Mouse (Mus musculus) mature B cell (primary cell): ENCODE data around the gene Foxb1.

Experiments
- in situ Hi-C: fragments of 300-500 bp; cut with MboI; formaldehyde crosslinking; loops from 2 replicates; pipeline ENCODE4 v1.14.3; 2019

The Foxb1 gene

DNA sequence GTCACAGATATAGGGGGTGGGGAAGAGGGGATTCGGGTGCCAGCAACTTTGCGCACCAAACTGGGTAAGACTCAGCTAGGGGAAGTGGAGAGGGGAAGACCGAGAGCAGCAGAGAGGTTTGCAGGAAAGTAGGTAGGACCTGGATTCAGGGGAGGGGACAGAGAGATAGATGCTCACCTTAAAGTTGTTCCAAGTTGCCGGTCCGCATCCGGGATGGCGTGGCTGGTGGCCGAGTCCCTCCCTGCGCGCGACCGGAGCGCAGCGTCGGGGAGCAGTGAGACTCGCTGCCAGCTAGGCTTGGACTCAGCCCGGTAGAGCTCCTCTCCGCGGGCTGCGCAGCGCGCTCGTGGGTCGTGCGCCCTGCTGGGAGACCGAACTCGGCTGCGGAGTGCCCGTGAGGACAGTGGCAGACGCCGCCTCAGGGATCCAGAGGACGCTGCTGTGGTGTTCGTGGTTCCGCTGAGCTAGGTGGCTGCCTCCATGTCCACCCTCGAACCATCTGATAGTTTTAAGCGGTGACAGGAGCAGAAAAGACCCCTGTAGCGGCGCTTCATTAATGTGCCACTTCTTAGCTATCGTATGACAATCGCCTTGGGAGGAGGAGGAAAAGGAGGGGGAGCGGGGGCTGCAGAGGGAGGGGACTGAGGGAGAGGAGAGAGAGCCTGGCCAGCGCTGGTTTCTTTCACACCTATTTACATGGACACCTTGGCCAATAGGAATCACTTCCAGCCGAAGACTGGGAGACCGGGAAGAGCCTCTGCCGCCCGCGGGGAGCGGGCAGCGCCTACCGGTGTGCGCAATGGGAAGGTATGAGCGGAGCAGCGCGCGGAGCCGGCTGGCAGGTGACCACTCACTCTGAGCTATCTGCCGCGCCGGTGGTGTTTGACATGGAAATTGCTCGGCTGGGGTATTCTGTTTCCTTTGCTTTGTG, at the start of gene Foxb1:
Gene Foxb1, minus strand, starts transcription at position 570 of the 931 bp plus-strand sequence.
- in situ Hi-C loops = no loop called here

DNA sequence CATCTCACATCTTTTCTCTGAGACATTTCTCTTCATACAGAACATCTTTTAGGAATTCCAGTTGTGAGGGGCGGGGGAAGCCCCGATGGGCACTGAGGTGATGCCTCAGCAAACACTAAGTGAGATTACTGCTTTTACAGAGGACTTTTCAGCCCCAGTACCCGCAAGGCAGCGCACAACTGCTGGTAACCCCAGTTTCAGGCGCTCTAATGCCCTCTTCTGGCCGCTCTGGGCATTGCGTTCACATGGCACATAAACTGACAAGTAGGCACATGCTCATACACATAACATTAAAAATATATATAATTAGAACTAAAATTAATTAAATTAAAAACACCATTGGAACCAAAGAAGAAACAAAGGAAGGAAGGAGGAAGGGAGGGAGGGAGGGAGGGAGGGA, 29.8 kb upstream of the Foxb1 start:
- in situ Hi-C loops = no loop called here

DNA sequence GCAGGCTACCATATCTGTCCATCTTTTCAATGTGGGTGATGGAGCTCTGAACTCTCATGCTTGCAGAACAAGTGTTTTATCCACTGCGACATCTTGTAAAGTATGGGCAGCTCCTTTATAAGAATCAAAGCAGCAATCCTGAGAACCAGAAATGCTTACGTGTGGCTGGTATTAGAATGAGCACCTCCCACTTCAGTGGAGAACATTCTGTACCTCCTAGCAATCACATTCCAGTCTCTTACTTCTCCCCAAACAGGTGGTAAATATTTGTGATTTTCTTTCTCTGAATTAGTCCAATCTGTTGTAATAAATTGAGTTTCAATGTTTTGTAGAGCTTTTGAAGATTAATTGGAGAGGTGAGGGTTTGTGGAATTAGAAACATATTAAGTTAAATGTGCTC, 19.3 kb upstream of the Foxb1 start:
- in situ Hi-C loops = no loop called here

DNA sequence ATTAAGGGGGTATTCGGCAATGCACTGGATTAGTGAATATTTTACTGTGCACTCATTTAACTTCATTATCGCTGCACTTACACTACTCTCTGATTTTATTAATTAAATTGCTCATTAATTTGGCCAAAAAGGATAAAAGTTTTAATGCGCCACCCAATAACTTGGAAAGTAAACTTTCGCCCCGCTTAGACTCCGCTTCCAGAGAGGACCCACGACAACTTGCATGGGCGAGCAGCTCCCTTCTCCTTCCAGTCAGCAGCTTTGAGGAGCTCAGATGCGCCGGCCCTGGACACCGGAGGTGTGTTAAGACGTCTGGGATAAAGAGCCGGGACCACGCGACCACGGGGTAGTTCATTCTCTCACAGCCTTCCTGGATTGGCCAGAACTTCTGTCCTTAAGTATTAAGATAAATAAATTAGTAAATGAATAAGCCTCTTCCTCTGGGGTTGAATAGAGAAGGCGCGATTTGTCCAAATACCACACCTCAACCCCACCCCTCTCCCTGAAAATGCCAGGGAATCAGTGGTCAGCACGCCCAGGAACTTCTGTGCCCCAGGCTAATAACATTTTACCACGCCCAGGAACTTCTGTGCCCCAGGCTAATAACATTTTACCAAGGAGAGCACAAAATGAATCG, 9.3 kb upstream of the Foxb1 start:
- in situ Hi-C loops = no loop called here

DNA sequence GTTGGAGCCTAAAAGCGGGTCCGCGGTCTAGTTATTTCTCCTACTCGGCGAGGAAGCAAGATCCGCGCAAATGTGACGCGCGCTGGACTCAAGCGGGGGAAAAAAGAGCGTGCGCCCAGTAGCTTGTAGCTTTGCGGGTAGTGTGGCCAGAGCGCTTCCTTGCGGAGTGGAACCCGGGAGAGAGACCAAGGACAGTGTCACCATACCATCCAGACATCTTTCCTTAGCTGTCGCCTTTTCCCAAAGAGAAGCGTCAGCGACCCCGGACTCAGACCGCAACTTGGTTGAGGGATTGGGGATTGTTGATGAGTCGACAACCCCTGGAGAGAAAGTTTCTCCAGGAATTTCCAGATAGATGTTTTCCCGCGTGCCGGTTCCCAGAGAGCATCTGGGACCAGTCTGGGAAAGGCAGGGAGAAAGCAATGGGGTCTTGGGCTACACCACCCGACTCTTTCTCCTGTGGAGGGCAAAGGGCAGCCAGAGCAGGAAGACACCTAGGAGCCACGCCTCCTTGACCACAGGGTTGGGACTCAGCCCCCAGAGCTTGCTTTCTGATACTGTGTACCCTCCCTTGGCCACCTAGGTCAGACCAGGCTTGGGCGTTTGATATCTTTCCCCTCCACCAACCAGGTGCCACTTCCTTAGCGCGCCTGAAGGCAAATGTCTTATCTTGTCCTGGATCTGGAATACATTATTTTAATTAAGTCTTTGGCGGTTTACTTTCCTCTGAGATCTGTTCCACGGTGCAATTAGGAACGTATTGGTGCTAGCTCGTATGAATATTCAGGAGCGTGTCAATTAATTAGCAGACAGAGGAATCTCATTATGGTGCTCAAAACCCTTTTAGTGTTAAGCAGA, 8.6 kb upstream of the Foxb1 start:
- in situ Hi-C loops = no loop called here

DNA sequence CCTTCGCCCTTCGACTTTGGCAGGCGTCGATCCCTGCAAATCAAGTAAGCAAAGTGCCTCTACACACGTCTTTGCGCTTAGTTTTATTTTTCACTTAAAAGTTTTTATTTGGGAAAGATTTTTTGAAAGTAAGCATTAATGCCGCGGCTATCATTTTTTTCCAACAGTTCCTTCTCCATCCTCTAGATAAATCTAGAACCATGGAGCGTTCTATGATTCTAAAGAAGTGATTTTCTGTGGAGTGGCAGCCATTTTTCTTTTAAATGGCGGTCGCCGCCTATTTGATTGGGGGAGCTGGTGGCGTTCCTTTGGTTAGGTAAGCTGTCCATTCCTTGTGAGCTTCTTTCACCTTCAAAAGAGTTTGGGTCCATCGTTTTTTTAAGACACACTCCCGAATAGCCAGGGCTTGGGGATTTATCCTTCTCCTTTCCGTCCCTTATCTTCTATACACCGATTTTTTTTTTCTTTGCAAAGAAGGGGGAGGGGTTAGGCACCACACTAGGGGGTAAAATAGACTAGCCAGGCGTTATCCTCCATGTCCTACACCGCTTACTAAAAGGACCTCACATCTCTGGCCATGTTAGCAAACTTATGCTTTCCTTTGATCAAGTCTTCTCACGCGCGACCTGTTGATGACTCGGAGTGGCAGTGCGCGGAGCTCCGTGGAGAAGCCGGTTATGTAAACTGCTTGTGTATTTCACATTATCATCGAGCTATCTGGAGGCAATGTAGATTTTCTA, 7.6 kb upstream of the Foxb1 start:
- in situ Hi-C loops = no loop called here

DNA sequence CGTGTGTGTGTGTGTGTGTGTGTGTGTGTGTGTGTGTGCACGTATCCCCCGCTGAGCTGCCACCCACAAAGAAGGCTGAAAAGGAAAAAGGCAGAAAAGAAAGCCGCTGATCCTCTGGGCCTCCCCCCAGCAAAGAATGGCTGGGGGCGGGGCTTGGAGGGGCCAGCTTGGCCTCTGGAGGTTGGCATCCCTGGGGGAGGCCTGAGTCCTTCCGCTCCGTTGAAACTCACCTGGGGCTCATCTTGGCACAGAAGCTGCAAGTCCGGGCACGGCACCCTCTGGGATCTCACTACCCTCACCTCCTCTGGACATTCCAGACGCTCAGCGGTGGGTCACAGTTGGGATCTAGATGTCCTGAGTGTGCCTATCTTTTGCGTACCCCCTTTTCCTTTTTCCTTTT, 6.7 kb upstream of the Foxb1 start:
- in situ Hi-C loops = no loop called here

DNA sequence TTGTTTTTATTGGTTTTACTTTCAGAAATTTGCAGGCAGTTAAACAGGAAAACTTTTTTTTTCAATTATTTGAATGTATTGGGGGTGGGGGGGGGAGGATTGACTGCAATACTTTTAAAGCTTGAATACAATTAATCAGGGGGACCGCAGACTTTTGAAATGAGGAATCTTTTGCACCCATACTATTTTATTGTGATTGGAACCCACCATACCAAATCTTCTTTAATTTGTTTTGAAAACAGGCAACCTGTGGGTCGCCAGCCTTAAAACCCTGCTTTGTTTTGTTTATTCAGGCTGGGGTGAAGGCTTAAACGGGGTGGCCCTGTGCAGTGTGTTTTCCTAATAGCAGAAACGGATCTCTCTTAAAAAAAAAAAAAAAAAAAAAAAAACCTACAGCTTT, 6.2 kb upstream of the Foxb1 start:
- in situ Hi-C loops = no loop called here

DNA sequence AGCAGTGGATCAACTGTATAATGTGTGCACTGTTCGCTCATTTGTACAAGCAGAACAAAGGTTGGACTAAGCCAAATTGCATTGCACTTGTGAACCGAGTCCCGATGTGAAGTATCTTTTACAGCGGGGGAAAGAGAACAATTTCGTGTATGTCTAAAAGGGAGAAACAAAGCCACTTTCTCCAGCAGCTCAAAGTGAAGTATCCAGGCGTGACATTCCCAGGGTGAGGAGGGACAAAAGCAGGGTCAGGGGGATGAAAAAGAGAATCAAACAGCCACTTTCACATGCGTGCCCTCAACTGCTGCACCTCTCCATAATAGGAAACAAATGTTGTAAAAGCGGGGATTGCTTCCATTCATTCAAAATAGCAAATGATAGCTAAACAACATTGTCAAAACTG, 5.6 kb upstream of the Foxb1 start:
- in situ Hi-C loops = no loop called here

DNA sequence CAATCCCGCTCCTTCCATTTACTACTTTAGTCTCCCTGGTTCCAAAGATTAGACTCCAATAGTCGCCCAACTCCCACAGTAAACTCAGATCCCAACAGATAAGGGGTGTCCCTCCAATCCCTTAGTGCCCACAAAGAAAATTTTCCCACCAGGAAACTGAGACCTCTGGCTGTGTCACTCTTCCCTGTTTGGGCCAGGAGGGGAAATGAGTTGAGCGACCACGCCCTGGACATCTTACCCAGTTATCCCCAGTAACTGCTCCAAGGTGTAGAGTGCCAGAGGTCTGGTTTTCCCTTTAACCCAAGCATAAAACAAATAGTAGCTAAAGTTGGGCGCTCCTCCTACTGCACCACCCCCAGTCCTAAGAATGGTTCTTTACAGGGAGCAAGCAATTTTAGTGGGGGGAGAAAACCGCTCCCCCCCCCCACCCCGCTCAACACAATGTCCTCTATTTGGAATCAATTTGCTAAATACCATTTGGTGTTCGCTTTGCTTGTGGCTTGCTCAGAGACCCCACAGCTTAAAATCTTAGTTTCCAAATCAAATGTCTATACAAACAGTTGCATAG, 4.8 kb upstream of the Foxb1 start:
- in situ Hi-C loops = no loop called here

DNA sequence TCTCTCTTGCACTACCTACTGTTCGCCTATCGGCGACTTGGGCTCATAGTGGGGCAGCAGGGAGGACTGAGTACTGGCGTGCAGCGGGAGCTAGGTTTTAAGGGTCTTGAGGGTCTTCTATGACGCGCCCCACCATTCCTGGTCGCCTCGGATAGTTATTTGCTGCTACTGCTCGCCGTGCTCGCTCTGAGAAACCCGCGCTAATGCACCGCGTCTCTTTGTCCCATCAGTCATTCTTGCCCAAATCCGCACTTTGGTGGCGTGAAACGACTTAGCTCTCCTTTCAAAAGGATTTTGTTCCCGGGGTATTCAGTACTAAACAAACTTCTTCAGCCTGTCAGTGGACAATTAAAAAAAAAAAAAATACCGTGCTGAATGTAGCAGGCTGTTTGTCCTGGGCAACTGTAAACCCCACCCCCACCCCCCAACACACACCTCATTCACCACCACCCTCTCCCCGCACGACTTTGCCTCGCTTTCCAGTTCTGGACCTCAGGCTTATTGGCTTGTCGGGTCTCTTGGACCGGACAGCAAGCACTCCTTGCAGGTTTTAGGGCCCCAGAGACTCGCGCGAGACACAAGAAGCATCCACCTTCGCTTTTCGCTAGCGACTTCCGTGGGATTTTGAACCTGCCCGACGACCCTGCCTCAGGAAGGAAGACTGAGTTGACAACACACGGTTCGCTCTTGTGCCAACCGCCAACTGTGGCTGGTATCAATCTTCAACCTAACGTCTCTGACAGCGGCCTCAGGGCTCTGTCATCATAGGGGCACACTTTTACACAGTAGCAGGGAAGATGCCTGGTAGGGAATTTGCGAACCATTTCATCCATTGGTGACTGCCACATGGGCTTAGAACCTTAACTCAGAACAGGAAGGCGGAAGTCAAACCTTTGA, 4.1 kb upstream of the Foxb1 start:
- in situ Hi-C loops = no loop called here

DNA sequence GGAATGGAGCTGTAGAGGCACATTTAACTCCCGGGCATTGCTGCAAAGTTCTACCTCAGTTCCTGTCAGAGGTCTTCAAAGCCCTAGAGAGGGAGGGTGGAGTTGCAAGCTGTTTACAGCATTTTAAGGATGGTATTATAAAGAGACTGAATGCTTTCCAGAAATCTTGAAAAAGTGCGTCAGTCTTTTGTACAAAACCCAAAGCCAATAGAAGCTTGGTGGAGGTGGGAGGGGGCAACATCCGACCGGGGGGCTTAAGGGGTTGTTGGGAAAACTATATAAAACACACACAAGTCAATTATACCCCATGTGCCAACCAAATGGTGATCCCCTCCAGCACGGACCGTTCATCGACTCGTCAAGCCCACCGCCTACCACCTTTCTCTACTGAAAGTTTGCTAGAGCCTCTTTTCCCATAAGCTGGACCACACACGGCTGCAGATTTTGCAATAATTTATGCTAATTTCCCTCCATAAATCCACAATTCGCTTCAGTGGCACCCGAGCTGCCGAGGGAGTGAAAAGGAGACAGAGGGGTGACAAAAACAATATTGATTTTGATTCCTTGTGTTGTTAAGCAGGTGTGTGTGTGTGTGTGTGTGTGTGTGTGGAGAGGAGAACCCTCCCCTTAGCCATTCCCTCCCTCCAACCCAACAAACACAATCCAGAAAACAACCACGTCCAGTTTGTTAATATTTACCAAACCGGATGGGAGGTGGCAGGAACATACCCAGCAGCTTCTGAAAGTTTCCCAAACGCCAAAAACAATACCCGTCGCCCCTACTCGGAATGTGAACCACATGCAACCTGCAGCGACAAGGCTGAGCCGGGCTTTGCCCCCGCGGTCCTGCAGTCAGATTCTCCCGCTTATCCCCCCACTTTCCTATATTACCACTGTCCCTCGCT, 3.2 kb upstream of the Foxb1 start:
- in situ Hi-C loops = no loop called here

DNA sequence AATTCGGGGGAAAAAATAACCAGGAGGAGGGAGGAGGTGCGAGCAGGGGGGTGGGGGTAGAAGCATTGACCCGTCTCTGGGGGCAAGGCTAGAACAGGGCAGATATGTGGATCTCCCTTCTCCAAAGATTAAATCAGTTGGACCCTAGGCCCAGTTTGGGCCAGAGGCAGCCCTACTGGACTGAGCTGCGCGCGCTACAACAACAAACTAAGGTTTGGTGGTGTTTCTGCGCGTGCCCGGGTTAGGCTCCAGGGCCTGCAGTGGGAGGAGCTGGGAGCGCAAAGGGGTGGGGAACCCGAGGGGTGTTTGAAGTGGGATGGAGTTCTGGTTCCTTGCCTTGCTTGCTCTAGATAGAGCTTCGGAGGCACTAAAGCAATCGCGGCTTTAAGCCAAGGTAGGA, 2.0 kb upstream of the Foxb1 start:
- in situ Hi-C loops = no loop called here

DNA sequence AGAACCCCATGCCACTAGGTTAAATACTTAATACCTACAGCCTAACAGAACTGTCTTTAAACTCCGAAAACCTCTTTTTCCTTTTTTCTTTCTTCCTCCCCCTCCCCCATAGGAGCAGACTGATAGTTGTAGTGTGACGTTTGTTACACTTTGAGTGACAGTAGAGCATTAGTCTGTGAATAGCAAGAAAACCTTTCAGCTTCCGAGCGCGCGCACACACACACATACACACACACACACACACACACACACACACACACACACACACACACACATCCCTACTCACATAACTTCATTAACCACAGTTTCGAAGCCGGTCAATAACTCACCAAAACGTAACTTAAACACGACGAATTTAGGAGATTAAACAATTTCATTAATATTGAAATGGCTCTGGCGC, 1.5 kb upstream of the Foxb1 start:
- in situ Hi-C loops = no loop called here

DNA sequence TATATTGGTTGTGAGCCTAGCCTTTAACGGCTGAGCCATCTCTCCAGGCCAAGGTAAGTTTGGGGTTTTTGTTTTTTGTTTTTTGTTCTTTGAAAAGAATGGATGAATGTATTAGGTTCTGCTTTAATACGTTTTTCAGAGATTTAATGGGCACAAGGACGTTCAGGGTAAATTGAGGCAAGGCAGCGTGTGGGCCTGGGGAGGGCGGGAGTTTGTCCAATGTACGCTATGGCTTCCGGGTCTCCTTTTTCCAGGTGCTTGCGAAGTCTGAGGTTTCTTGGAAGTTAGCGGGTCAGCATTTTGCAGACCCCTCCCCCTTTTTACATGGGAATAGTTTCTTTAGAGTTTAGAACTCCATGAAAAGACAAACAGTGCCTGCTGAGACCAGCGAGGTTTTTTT, 829 bp upstream of the Foxb1 start:
- in situ Hi-C loops = no loop called here

DNA sequence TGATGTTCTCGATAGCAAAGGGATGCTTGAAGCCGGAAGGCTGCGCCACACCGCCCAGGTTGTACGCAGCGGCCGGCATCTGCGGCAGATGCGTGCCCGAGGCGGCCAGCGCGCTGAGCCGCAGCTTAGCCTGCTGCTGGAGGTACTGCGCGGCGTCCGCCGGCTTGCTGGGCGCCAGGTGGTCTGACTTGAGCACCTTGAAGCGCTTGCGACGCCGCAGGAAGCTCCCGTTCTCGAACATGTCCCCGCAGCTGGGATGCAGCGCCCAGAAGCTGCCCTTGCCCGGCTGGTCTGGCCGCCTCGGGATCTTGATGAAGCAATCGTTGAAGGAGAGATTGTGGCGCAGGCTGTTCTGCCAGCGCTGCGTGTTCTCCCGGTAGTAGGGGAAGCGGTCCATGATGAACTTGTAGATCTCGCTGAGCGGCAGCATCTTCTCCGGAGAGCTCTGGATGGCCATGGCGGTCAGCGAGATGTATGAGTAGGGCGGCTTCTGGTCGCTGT, 969 bp downstream of the Foxb1 start:
- in situ Hi-C loops = no loop called here

DNA sequence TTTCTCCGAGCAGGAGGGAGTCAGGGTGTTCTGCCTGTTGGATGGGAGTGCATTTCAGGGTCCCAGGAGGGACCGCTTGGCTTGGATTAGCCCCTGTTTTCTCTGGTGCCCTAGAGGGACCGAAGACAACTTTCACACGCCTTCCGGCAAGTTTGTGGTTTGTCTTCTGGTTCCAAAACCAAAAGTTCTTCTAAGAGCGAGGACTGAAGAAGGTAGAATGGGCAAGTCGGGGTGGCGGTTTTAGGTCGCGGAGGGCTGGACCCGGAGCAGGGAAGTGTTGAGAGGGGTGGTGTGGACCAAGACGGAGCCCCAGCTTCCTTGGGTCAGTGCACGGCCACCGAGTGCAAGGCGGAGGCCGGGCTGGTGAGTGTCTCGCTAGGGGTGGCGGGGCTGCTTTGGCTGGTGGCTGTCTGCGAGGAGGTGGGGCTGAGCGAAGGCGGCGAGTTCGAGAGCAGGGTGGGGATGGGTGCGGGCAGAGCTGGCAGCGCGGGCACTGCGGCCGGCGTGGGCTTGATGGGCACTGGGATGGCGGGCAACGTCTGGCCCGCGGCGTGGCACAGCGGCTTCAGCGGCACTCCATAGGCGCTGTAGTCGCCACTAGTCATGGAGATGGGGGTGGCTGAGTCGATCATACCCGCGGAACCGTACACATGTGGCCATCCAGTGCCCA, 1.7 kb downstream of the Foxb1 start:
- in situ Hi-C loops = no loop called here

DNA sequence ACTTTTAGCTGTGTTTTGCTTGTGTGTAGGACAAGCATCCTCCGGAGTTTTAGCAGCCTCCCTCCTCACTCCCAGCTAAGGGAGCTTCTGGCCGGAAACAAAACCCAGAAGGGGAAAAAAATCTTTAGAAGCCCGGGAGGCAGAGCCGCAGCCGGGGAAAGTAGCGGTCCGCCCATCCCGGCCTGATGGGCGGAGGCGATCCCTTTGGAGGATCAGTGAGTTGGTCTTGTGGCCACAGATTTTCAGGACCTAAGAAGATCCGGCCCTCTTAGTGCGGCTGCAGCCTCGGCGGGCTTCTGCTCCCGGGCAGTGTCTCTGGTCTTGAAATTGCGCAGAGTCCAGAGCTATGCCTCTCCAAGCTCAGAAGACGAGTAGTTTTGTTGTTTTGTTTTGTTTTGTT, 2.2 kb downstream of the Foxb1 start:
- in situ Hi-C loops = no loop called here

DNA sequence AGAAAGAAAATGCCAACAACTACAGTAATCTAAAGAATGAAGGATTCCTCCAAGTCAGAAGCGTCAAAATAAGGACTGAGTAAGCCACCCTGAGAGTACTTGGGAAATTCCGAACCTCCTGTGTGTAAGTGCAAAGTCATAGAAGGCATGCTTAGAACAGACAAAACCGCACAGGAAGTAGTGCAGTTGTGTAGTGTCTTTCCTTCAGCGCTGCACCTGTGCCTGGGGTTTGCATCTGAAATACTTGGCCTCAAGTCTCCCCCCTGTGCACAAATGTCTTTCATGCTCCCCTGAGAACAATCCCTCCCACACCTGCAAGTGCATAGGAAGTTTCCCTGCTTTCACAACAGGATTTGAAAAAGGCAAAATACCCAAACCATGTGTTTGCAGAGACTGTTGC, 3.5 kb downstream of the Foxb1 start:
- in situ Hi-C loops = no loop called here
